Comparison of ENCODE assay signal across 8 mouse cellular contexts in genomic region chr7:143464811-143465560, GRCm38 (mm10). TPM values are rescaled to one million over a fixed set of nuclear protein-coding genes. Genes with fewer than 3 reads are reported as not detected.
DNase-seq lines count a peak whose midpoint lies in the region; ATAC-seq and TF ChIP-seq lines count a peak whose summit lies in the region.

No protein-coding gene starts in this region.

- ATAC-seq in kidney, postnatal 0 days (replicated peaks; ENCODE audit: low FRiP score, low read depth): no peak

- TF ChIP-seq CTCF in kidney, postnatal 0 days (IDR thresholded peaks at IDR 0.05; ENCODE audit: low read depth): no peak

- H3K9me3 ChIP-seq in heart, embryonic 10.5 days: peaks cover 14% of the 10 kb centered on the region
- peaks cover 10% of the 10 kb centered on the region; the same call in 1 of the 2 replicates for H3K9me3 ChIP-seq in kidney, postnatal 0 days (replicated peaks; ENCODE audit: low read length)

- peak overlapping the region; percentile 32; the same call in 1 of the 2 replicates for H3K4me3 ChIP-seq in brown adipose tissue, adult 24 weeks (ENCODE audit: insufficient read depth, low read depth, low read length)
- peak overlapping the region; percentile 58 for H3K4me3 ChIP-seq in heart, embryonic 10.5 days
- peak overlapping the region; percentile 11; the same call in 1 of the 2 replicates for H3K4me3 ChIP-seq in kidney, postnatal 0 days (replicated peaks; ENCODE audit: low read depth, low read length)

- H3K4me2 ChIP-seq in kidney, postnatal 0 days (ENCODE audit: low read length): peak overlapping the region; percentile 55

- WGBS in heart, embryonic 10.5 days: 17% methylated on average over 56 of the region's 56 CpGs
- WGBS in kidney, postnatal 0 days: 27% methylated on average over 52 of the region's 56 CpGs

- peaks cover 23% of the 10 kb centered on the region for H3K27me3 ChIP-seq in heart, embryonic 10.5 days (ENCODE audit: insufficient read depth, poor library complexity, severe bottlenecking)
- H3K27me3 ChIP-seq in kidney, postnatal 0 days (ENCODE audit: insufficient read depth, low read length): no peaks in the 10 kb centered on the region

- DNase-seq in heart, adult 18-20 months: peak; percentile 48 to 64
- DNase-seq in heart, postnatal 25 days (ENCODE audit: low spot score): no peak
- DNase-seq in heart, embryonic 10.5 days (ENCODE audit: low spot score): no peak
- DNase-seq in kidney, postnatal 0 days (ENCODE audit: low spot score): no peak
- peak; percentile 51 for DNase-seq in lung, postnatal 14 days
- DNase-seq in right cerebral cortex, postnatal 25 days: peak; percentile 29
- DNase-seq in layer of hippocampus, postnatal 25 days (ENCODE audit: extremely low spot score in 1 of 2, low spot score in 1 of 2): no peak

- intact Hi-C loops in heart, postnatal 25 days (cut with DNase I): loop anchor here (5.0 kb wide), 2 partner anchors 98 to 168 kb away; no protein-coding TSS in a partner anchor

- H3K36me3 ChIP-seq in heart, embryonic 10.5 days: 0 out of 2 replicates have a peak, but pooled peaks cover under 1% of the 10 kb centered on the region
- no peaks in the 10 kb centered on the region for H3K36me3 ChIP-seq in kidney, postnatal 0 days (ENCODE audit: insufficient read depth, low read length)

- H3K27ac ChIP-seq in brown adipose tissue, adult 24 weeks (replicated peaks; ENCODE audit: low read depth, low read length): no peak overlapping the region
- peak overlapping the region; percentile 85 for H3K27ac ChIP-seq in heart, embryonic 10.5 days
- H3K27ac ChIP-seq in kidney, postnatal 0 days: no peak overlapping the region

- peak overlapping the region; percentile 29; the same call in 1 of the 2 replicates for H3K9ac ChIP-seq in kidney, postnatal 0 days (ENCODE audit: low read depth, low read length)

- H3K4me1 ChIP-seq in brown adipose tissue, adult 24 weeks (ENCODE audit: control insufficient read depth, insufficient read depth, insufficient read length, low read length): no peaks in the 10 kb centered on the region
- H3K4me1 ChIP-seq in heart, embryonic 10.5 days: peaks cover 69% of the 10 kb centered on the region
- H3K4me1 ChIP-seq in kidney, postnatal 0 days (replicated peaks; ENCODE audit: insufficient read depth, low read length): no peaks in the 10 kb centered on the region

RNA-seq across cellular contexts. Expression of gene Cdkn1c, which starts 4.1 kb away (rescaled TPM):
- total RNA-seq in heart, adult 18-20 months (2021): 10 to 100 TPM; 22.9 to 30.2 TPM
- total RNA-seq in heart, postnatal 25 days (2021): 10 to 100 TPM; 35.8 to 44.2 TPM
- 12.2 and 15.0 TPM in 2 replicates for polyA plus RNA-seq in brown adipose tissue, adult 24 weeks (2012; ENCODE audit: insufficient read depth, insufficient read length, missing spikeins)
- 1,495 and 1,694 TPM in 2 replicates for polyA plus RNA-seq in heart, embryonic 10.5 days (2016; fragmentation: Nextera tagmentation; extraction: Ambion mirVana)
- polyA plus RNA-seq in kidney, postnatal 0 days (2015; fragmentation: Nextera tagmentation; extraction: Ambion mirVana): 498 and 594 TPM in 2 replicates
- 1 to 10 TPM; 6.8 to 8.7 TPM for total RNA-seq in layer of hippocampus, postnatal 25 days (2021)

RNA-seq across cellular contexts. Expression of gene Slc22a18, which starts 8.6 kb away (rescaled TPM):
- under 1 TPM; 0.50 to 0.87 TPM for total RNA-seq in heart, adult 18-20 months (2021)
- under 1 TPM; 0.17 to 0.49 TPM for total RNA-seq in heart, postnatal 25 days (2021)
- polyA plus RNA-seq in brown adipose tissue, adult 24 weeks (2012; ENCODE audit: insufficient read depth, insufficient read length, missing spikeins): not detected in 2 replicates
- polyA plus RNA-seq in heart, embryonic 10.5 days (2016; fragmentation: Nextera tagmentation; extraction: Ambion mirVana): 0.54 and 1.3 TPM in 2 replicates
- 22.1 and 22.7 TPM in 2 replicates for polyA plus RNA-seq in kidney, postnatal 0 days (2015; fragmentation: Nextera tagmentation; extraction: Ambion mirVana)
- under 1 TPM in 1 of 2 experiments, not detected in 1; 0.20 TPM for total RNA-seq in layer of hippocampus, postnatal 25 days (2021)

RNA-seq across cellular contexts. Expression of gene Phlda2, which starts 38.0 kb away (rescaled TPM):
- not detected for total RNA-seq in heart, adult 18-20 months (2021)
- not detected for total RNA-seq in heart, postnatal 25 days (2021)
- not detected in 2 replicates for polyA plus RNA-seq in brown adipose tissue, adult 24 weeks (2012; ENCODE audit: insufficient read depth, insufficient read length, missing spikeins)
- 2.9 and 9.8 TPM in 2 replicates for polyA plus RNA-seq in heart, embryonic 10.5 days (2016; fragmentation: Nextera tagmentation; extraction: Ambion mirVana)
- polyA plus RNA-seq in kidney, postnatal 0 days (2015; fragmentation: Nextera tagmentation; extraction: Ambion mirVana): 23.8 and 23.9 TPM in 2 replicates
- not detected for total RNA-seq in layer of hippocampus, postnatal 25 days (2021)

Comparison
In these comparisons a context has a peak if more than half of its experiments do, and no peak if none do; other contexts are left out.
1. DNase-seq: peak in heart, adult 18-20 months (2 of 2), lung, postnatal 14 days (single experiment) and right cerebral cortex, postnatal 25 days (single experiment); none in heart, postnatal 25 days (single experiment), heart, embryonic 10.5 days (single experiment), kidney, postnatal 0 days (single experiment) and layer of hippocampus, postnatal 25 days (0 of 2).
2. Peak in every context shown above with its lines, with median percentiles within 50 percentile points of each other: H3K4me3 ChIP-seq.